Mouse (Mus musculus): ENCODE data around the gene Tspan10. TPM values are rescaled to one million over a fixed set of nuclear protein-coding genes. Genes with fewer than 3 reads are reported as not detected.

Tspan10 gene
- polyA plus RNA-seq, 1 experiment = not detected

GRCm38 (mm10) chr11:120422651-120423568 is 19.5 kb upstream of the Tspan10 start:
- Histone ChIP-seq H3K9me3 (no peaks in the 10 kb centered on the region), H3K4me3 (replicated peaks) (no peak overlapping the region), H3K4me1 (peaks cover 39% of the 10 kb centered on the region), H3K36me3 (replicated peaks; ENCODE audit: low read length) (peaks cover 95% of the 10 kb centered on the region), H3K27me3 (replicated peaks) (no peaks in the 10 kb centered on the region)
- no peak for TF ChIP-seq GATA1 (IDR thresholded peaks at IDR 0.05; ENCODE audit: borderline replicate concordance, low read length)
- no peak for TF ChIP-seq FLI1 (IDR thresholded peaks at IDR 0.05; ENCODE audit: low read length)

GRCm38 (mm10) chr11:120423569-120424295 is 18.7 kb upstream of the Tspan10 start:
- TF ChIP-seq FLI1 (IDR thresholded peaks at IDR 0.05; ENCODE audit: low read length) = no peak
- TF ChIP-seq GATA1 (IDR thresholded peaks at IDR 0.05; ENCODE audit: borderline replicate concordance, low read length) = no peak
- Histone ChIP-seq H3K9me3 (no peaks in the 10 kb centered on the region), H3K4me1 (peaks cover 44% of the 10 kb centered on the region), H3K4me3 (replicated peaks) (no peak overlapping the region), H3K27me3 (replicated peaks) (no peaks in the 10 kb centered on the region), H3K36me3 (replicated peaks; ENCODE audit: low read length) (peaks cover 95% of the 10 kb centered on the region)

- Histone ChIP-seq H3K4me3 (replicated peaks) (no peak overlapping the region), H3K4me1 (peaks cover 36% of the 10 kb centered on the region), H3K36me3 (replicated peaks; ENCODE audit: low read length) (peaks cover 95% of the 10 kb centered on the region), H3K9me3 (no peaks in the 10 kb centered on the region), H3K27me3 (replicated peaks) (no peaks in the 10 kb centered on the region)
- TF ChIP-seq GATA1 (IDR thresholded peaks at IDR 0.05; ENCODE audit: borderline replicate concordance, low read length) (no peak), FLI1 (IDR thresholded peaks at IDR 0.05; ENCODE audit: low read length) (no peak)
Measured at GRCm38 (mm10) chr11:120426727-120427126, 15.7 kb upstream of the Tspan10 start.

- Histone ChIP-seq H3K27me3 (replicated peaks) (no peaks in the 10 kb centered on the region), H3K4me1 (peaks cover 24% of the 10 kb centered on the region), H3K4me3 (replicated peaks) (peak within 1 kb of the TSS; percentile 98), H3K36me3 (replicated peaks; ENCODE audit: low read length) (peaks cover 32% of the 10 kb centered on the region), H3K9me3 (no peaks in the 10 kb centered on the region)
- TF ChIP-seq FLI1 (IDR thresholded peaks at IDR 0.05; ENCODE audit: low read length) = no peak
- no peak for TF ChIP-seq GATA1 (IDR thresholded peaks at IDR 0.05; ENCODE audit: borderline replicate concordance, low read length)
Measured at GRCm38 (mm10) chr11:120437152-120437856, 5.1 kb upstream of the Tspan10 start, which contains the start of gene Nploc4. TSS of gene Nploc4 (minus strand) at chr11:120437708.

GRCm38 (mm10) chr11:120437857-120438385 is 4.5 kb upstream of the Tspan10 start:
- Histone ChIP-seq H3K4me3 (replicated peaks) (peak overlapping the region; percentile 98), H3K9me3 (no peaks in the 10 kb centered on the region), H3K27me3 (replicated peaks) (no peaks in the 10 kb centered on the region), H3K36me3 (replicated peaks; ENCODE audit: low read length) (peaks cover 25% of the 10 kb centered on the region), H3K4me1 (peaks cover 24% of the 10 kb centered on the region)
- no peak for TF ChIP-seq FLI1 (IDR thresholded peaks at IDR 0.05; ENCODE audit: low read length)
- TF ChIP-seq GATA1 (IDR thresholded peaks at IDR 0.05; ENCODE audit: borderline replicate concordance, low read length) = no peak

GRCm38 (mm10) chr11:120442765-120443280 is 379 bp downstream of the Tspan10 start:
- Histone ChIP-seq H3K4me1 (peaks cover 28% of the 10 kb centered on the region), H3K27me3 (replicated peaks) (peaks cover 11% of the 10 kb centered on the region), H3K36me3 (replicated peaks; ENCODE audit: low read length) (no peaks in the 10 kb centered on the region), H3K4me3 (replicated peaks) (no peak overlapping the region), H3K9me3 (no peaks in the 10 kb centered on the region)
- TF ChIP-seq GATA1 (IDR thresholded peaks at IDR 0.05; ENCODE audit: borderline replicate concordance, low read length) (no peak), FLI1 (IDR thresholded peaks at IDR 0.05; ENCODE audit: low read length) (no peak)

GRCm38 (mm10) chr11:120444106-120444505 is 1.7 kb downstream of the Tspan10 start:
- no peaks in the 10 kb centered on the region for H3K36me3 ChIP-seq (replicated peaks; ENCODE audit: low read length)
- TF ChIP-seq FLI1 (IDR thresholded peaks at IDR 0.05; ENCODE audit: low read length) (no peak), GATA1 (IDR thresholded peaks at IDR 0.05; ENCODE audit: borderline replicate concordance, low read length) (no peak)
- H3K4me3 ChIP-seq (replicated peaks) = no peak overlapping the region
- H3K4me1 ChIP-seq = peaks cover 37% of the 10 kb centered on the region
- no peaks in the 10 kb centered on the region for H3K9me3 ChIP-seq
- peaks cover 11% of the 10 kb centered on the region for H3K27me3 ChIP-seq (replicated peaks)

GRCm38 (mm10) chr11:120445475-120445874 is 3.0 kb downstream of the Tspan10 start:
- TF ChIP-seq FLI1 (IDR thresholded peaks at IDR 0.05; ENCODE audit: low read length) (no peak), GATA1 (IDR thresholded peaks at IDR 0.05; ENCODE audit: borderline replicate concordance, low read length) (no peak)
- Histone ChIP-seq H3K4me1 (peaks cover 37% of the 10 kb centered on the region), H3K27me3 (replicated peaks) (peaks cover 14% of the 10 kb centered on the region), H3K36me3 (replicated peaks; ENCODE audit: low read length) (no peaks in the 10 kb centered on the region), H3K4me3 (replicated peaks) (no peak overlapping the region), H3K9me3 (no peaks in the 10 kb centered on the region)

GRCm38 (mm10) chr11:120447179-120447578 is 4.7 kb downstream of the Tspan10 start:
- H3K36me3 ChIP-seq (replicated peaks; ENCODE audit: low read length) = no peaks in the 10 kb centered on the region

More at GRCm38 (mm10) chr11:120447179-120447578, 4.7 kb downstream of the Tspan10 start:
- Histone ChIP-seq H3K9me3 (no peaks in the 10 kb centered on the region), H3K4me3 (replicated peaks) (no peak overlapping the region), H3K4me1 (peaks cover 37% of the 10 kb centered on the region), H3K27me3 (replicated peaks) (peaks cover 19% of the 10 kb centered on the region)
- TF ChIP-seq GATA1 (IDR thresholded peaks at IDR 0.05; ENCODE audit: borderline replicate concordance, low read length) = no peak
- TF ChIP-seq FLI1 (IDR thresholded peaks at IDR 0.05; ENCODE audit: low read length) = no peak

Measured in megakaryocyte, embryonic 14.5 days (primary cell).